Mouse (Mus musculus) MEL (cell line): ENCODE data around the gene Acot4.

Source experiments
- CTCF ChIP-seq, 3 experiments: IDR thresholded peaks in 2 of 3; conservative IDR thresholded peaks in 1 of 3; 2 replicates each; pipeline ENCODE4 v1.5.1; 2011 to 2012; ENCODE audit warnings: low read length in 3 of 3, low read depth in 2 of 3, mild to moderate bottlenecking in 2 of 3, improper control_type of control experiment in 1 of 3, inconsistent platforms in 1 of 3, mixed read lengths in 1 of 3, moderate library complexity in 1 of 3; ENCODE audit not compliant: control insufficient read depth in 1 of 3, insufficient read depth in 1 of 3, poor library complexity in 1 of 3, severe bottlenecking in 1 of 3
- POLR2A ChIP-seq, 2 experiments: IDR thresholded peaks; 2 replicates each; pipeline ENCODE4 v1.6.1; 2011 to 2012; ENCODE audit warnings: low read length in 2 of 2, mild to moderate bottlenecking in 2 of 2, control low read depth in 1 of 2, improper control_type of control experiment in 1 of 2, low read depth in 1 of 2, moderate library complexity in 1 of 2; ENCODE audit not compliant: control insufficient read depth in 1 of 2, insufficient read depth in 1 of 2, poor library complexity in 1 of 2

- no peak for TF ChIP-seq CTCF (IDR thresholded peaks at IDR 0.05 in 2 of 3, conservative IDR thresholded peaks at IDR 0.05 in 1 of 3; ENCODE audit: control insufficient read depth in 1 of 3, insufficient read depth in 1 of 3, low read depth in 2 of 3, low read length in 3 of 3, poor library complexity in 1 of 3, severe bottlenecking in 1 of 3)
- no peak for TF ChIP-seq POLR2A (IDR thresholded peaks at IDR 0.05; ENCODE audit: control insufficient read depth in 1 of 2, insufficient read depth in 1 of 2, low read depth in 1 of 2, low read length in 2 of 2, poor library complexity in 1 of 2)
Observed at GRCm38 (mm10) chr12:84068986-84069385, 30.8 kb downstream of the Acot4 start, which contains the start of gene Acot5.
